Mouse (Mus musculus) heart, adult 18-20 months (tissue): ENCODE data around the gene Itgb4. TPM values are rescaled to one million over a fixed set of nuclear protein-coding genes. Genes with fewer than 3 reads are reported as not detected.

Experiments
- DNase-seq, 2 experiments: peaks; one replicate each; pipeline ENCODE4 v3.0.0; 2021 to 2022; ENCODE audit warnings: mixed read lengths in 1 of 2
- total RNA-seq, 2 experiments: library from RNA; stranded (reverse); gene quantifications; 2 replicates each; pipeline ENCODE4 v1.2.3; 2021

Itgb4 gene
- total RNA-seq, 2 experiments from 2014 or later = 1.9 to 3.7 TPM

DNA sequence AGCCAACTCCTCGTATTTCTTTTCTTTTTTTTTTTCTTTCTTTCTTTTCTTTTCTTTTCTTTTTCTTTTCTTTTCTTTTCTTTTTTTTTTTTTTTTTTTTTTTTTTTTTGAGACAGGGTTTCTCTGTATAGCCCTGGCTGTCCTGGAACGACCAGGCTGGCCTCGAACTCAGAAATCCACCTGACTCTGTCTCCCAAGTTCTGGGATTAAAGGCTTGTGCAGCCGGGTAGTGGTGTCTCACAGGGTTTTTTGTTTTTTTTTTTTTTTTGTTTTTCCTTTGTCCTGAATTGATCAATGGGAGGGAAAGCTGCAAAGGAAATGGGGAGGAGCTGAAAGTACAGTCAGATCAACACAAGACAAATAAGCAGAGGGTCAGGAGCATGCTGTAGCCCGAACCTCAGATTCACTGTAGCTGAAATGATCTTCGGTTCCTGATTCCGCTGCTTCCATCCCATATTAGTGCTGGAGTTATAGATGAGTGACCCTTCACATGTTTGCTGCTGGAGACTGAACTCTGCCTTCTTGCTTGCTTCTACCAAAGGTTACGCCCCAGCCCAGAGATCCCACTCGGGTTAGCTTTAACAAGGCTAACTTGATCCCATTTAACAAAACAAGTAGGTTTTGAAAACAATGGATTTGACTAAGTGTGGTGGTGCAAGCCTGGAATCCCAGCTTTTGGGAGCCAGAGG lies 53.8 kb downstream of the Itgb4 start:
- no peak for DNase-seq

- DNase-seq = no peak
Measured at GRCm38 (mm10) chr11:116029086-116029865, 54.8 kb downstream of the Itgb4 start.

- DNase-seq = peak; percentile 98 to 100
Measured at GRCm38 (mm10) chr11:116030088-116030897, 55.8 kb downstream of the Itgb4 start, which contains the start of gene Unk. Gene Unk, plus strand, starts transcription at chr11:116030322.

- DNase-seq = peak; percentile 23 to 50
Measured at GRCm38 (mm10) chr11:116030898-116031845, 56.7 kb downstream of the Itgb4 start.

DNA sequence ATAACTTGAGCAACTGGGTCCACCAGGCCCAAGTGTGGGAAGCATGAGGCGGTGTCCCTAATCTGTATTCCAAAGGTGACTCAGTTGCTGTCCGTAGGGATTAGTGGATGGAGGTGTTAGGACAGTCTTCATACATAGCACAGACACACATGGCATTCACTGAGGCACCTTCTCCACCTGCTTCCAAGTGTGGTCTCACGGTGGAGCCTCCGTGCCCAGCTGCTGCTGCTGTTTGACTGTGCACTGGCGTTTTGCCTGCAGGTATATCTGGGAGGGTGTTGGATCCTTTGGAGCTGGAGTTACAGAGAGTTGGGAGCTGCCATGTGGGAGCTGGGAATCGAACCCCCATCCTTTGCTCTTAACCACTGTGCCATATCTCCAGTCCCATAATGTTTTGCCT lies 60.1 kb downstream of the Itgb4 start:
- DNase-seq = no peak

DNA sequence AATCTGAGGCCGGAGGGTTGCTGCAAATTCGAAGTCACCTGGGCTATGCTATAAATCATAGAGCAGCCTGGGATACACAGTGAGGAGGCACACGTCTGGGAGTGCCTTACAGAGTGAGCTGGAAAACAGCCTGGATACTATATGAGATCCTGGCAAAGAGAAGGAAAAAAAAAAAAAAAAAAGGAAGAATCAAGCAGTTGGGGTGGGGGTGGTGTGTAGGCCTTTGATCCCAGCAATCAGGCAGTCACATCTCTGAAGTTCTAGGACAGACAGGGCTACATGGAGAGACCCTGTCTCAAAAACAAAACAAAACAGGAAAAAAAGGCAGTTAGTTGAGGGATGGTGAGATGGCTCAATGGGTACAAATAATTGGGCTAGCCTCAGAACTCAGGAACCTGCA lies 62.2 kb downstream of the Itgb4 start:
- no peak for DNase-seq

DNA sequence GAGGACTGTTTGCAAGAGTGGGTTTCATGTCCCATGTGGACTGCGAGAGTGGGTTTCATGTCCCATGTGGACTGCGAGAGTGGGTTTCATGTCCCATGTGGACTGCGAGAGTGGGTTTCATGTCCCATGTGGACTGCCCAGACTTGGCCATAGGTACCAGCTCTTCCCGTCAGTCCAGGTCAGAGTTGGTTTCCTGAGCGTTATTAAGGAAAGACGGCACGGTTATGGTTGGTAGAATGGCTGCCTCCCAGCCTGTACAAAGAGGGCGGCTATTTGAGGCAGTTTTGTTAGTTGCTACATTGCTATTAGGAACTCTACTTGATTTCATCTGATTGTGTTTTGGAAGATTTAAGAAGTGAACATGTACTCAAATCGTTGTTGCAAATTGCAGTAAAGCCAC lies 63.3 kb downstream of the Itgb4 start:
- no peak for DNase-seq

GRCm38 (mm10) chr11:116040593-116040992 lies 66.1 kb downstream of the Itgb4 start:
- DNase-seq = peak; percentile 50 to 56

GRCm38 (mm10) chr11:116041833-116042232 lies 67.3 kb downstream of the Itgb4 start:
- no peak for DNase-seq

GRCm38 (mm10) chr11:116042372-116043138 lies 68.0 kb downstream of the Itgb4 start:
- DNase-seq = no peak

GRCm38 (mm10) chr11:116043286-116043685 lies 68.8 kb downstream of the Itgb4 start:
- no peak for DNase-seq

DNA sequence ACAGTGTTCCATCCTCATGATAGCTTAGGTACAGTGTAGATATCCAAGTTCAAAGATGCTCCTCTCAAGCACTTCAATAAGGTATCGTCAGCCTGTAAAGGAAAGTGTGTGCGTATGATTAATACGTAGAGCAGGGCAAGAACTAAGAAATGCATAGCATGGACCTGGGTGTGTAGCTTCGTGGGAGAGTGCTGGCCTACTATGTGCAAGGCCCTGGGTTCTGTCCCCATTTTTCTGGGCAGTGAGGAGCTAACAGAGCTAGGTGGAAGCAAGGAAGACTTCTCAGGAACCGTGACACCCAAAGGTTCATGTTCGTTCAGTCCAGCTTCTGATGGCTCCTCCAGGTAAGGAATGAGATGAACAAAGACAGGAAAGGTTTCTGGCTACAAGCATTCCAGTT lies 70.7 kb downstream of the Itgb4 start:
- no peak for DNase-seq

- DNase-seq = no peak
Measured at GRCm38 (mm10) chr11:116049610-116050009, 75.1 kb downstream of the Itgb4 start.

- DNase-seq = no peak
Measured at GRCm38 (mm10) chr11:116050196-116050595, 75.7 kb downstream of the Itgb4 start.

DNA sequence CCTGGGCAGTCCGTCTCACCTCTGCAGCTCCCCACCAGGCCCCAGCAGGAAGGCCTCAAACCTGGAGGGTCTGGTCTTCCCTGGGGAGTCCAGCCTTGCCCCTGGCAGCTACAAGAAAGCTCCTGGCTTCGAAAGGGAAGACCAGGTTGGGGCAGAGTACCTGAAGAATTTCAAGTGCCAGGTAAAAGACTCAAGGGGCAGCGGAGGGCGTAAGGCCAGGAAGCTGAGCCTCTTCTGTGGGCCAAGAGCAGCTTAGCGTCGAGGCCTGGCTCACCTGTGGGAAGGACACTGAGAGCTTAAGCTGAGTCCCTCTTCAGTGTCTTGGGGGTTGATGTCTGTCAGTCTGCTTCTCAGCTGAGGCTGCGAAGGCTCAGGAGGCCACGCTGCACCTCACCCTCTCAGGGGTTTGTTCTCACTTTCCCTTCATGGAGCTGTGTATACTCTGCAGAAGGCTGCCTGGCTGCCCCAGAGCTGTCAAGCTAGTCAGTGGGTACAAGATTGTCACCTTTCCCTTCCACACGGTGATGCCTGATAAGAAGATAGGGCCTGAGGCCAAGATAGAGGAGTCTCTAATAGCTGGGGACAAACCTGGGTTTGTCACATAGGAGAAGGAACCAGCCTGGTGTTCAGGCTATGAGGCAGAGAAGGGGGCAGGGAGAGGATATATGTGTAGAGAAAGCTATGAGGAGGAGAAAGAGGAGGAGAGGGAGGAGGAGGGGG lies 79.2 kb downstream of the Itgb4 start:
- DNase-seq = no peak

DNA sequence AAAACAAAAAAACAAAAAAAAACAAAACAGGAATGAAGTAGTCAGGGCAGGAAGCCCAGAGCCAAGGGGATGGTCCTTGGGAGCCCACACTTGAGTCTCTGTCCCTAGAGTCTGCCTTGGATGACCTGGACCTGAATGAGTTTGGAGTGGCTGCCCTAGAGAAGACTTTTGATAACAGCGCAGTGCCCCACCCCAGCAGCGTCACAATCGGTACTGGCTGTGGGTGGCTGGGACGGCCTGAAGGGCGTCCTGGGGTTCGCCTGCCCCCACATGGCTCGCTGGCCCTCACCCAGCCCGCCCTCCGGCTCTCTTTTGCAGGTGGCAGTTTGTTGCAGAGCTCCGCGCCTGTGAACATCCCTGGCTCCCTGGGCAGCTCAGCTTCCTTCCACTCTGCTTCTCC lies 81.4 kb downstream of the Itgb4 start:
- no peak for DNase-seq

DNA sequence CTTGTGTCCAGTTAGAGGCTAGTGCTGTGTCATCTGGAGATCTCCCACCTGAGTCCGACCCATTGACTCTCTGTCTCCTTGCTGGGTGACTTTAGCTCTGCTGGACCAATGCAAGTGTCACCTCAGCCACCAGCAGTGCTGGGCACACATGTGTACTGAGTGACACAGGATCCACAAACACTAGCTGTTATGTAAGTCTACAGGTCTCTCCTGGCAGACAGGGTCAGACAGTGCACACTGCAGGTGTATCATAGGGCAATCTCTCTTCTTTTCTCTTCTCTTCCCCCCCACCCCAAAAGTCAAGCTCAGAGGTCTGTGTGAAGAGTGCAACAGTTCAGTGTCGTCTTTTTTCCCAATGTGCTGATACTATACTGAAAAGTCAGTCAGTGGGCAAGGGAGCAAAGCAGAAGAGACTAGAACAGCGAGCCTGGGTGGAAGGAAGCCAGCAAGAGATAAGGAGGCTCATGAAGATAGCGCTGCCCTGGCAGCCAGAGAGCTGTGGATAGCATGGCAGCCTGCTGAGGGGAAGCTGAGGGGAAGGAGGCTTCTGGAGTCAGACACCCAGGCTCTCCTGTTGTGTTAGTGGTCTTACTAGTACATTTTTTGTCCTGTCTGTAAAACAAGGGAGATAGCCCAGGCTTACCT lies 82.8 kb downstream of the Itgb4 start:
- DNase-seq = peak; percentile 36 to 41
